Mouse (Mus musculus): Measurements from ENCODE around the gene Vmn2r27.

- TF ChIP-seq GABPA (IDR thresholded peaks at IDR 0.05; ENCODE audit: insufficient replicate concordance, low read depth, low read length) = no peak
- peak; percentile 54 to 90; a peak in 3 of 4 replicates for TF ChIP-seq CTCF (conservative IDR thresholded peaks at IDR 0.05 in 1 of 2, IDR thresholded peaks at IDR 0.05 in 1 of 2; ENCODE audit: low read depth in 2 of 2, low read length in 2 of 2)
Observed at GRCm38 (mm10) chr6:124260198-124260931, 28.7 kb upstream of the Vmn2r27 start.
